Comparison of ENCODE assay signal across 16 mouse cellular contexts in genomic region chr1:24361990-24362635, GRCm38 (mm10).
A peak's percentile ranks its signal among the peaks of the same experiment; 100 is the strongest.
DNase-seq lines count a peak whose midpoint lies in the region; ATAC-seq and TF ChIP-seq lines count a peak whose summit lies in the region.
"Had no signal": no experiment of that assay in that cellular context is flagged by ENCODE, and none has a peak within 500 bp of the region (broad histone marks: within the 10 kb centered on the region; RNA-seq: fewer than 3 reads in every experiment).

No protein-coding gene starts in this region.

- H3K9me3 ChIP-seq in hindbrain, embryonic 15.5 days, result no peaks in the 10 kb centered on the region
- no peaks in the 10 kb centered on the region for H3K9me3 ChIP-seq in hindbrain, embryonic 12.5 days (replicated peaks)
- H3K9me3 ChIP-seq: embryonic facial prominence, embryonic 13.5 days; limb, embryonic 15.5 days; neural tube, embryonic 12.5 days had no signal

- no peaks in the 10 kb centered on the region for H3K36me3 ChIP-seq in hindbrain, embryonic 15.5 days
- H3K36me3 ChIP-seq in hindbrain, embryonic 12.5 days, result no peaks in the 10 kb centered on the region
- no peaks in the 10 kb centered on the region for H3K36me3 ChIP-seq in heart, adult 2 months (ENCODE audit: control insufficient read depth, insufficient read depth, low read length)
- H3K36me3 ChIP-seq: embryonic facial prominence, embryonic 13.5 days; limb, embryonic 15.5 days; neural tube, embryonic 12.5 days had no signal

- H3K4me3 ChIP-seq in hindbrain, embryonic 15.5 days, result no peak overlapping the region
- no peak overlapping the region for H3K4me3 ChIP-seq in hindbrain, embryonic 12.5 days
- H3K4me3 ChIP-seq in heart, adult 2 months, result no peak overlapping the region
- H3K4me3 ChIP-seq: embryonic facial prominence, embryonic 13.5 days; limb, embryonic 15.5 days; neural tube, embryonic 12.5 days had no signal

- H3K4me1 ChIP-seq in hindbrain, embryonic 15.5 days (replicated peaks), result no peaks in the 10 kb centered on the region
- no peaks in the 10 kb centered on the region for H3K4me1 ChIP-seq in hindbrain, embryonic 12.5 days
- H3K4me1 ChIP-seq in heart, adult 2 months (ENCODE audit: control insufficient read depth, insufficient read depth, low read length), result no peaks in the 10 kb centered on the region
- H3K4me1 ChIP-seq: embryonic facial prominence, embryonic 13.5 days; limb, embryonic 15.5 days; neural tube, embryonic 12.5 days had no signal

- H3K4me2 ChIP-seq in hindbrain, embryonic 15.5 days, result no peak overlapping the region
- H3K4me2 ChIP-seq in hindbrain, embryonic 12.5 days (replicated peaks), result no peak overlapping the region
- H3K4me2 ChIP-seq: embryonic facial prominence, embryonic 13.5 days; limb, embryonic 15.5 days; neural tube, embryonic 12.5 days had no signal

- no peak overlapping the region for H3K9ac ChIP-seq in hindbrain, embryonic 15.5 days
- H3K9ac ChIP-seq in hindbrain, embryonic 12.5 days, result no peak overlapping the region
- no peak overlapping the region for H3K9ac ChIP-seq in heart, adult 2 months (ENCODE audit: low read depth, low read length)
- H3K9ac ChIP-seq: embryonic facial prominence, embryonic 13.5 days; limb, embryonic 15.5 days; neural tube, embryonic 12.5 days had no signal

- H3K79me2 ChIP-seq in heart, adult 2 months (replicated peaks; ENCODE audit: control insufficient read depth, insufficient read depth, low read length), result no peaks in the 10 kb centered on the region

- TF ChIP-seq EP300 in heart, adult 2 months (IDR thresholded peaks at IDR 0.05; ENCODE audit: insufficient read depth, low read depth, low read length), result no peak

- ATAC-seq in hindbrain, embryonic 15.5 days (ENCODE audit: low FRiP score, low read depth), result peak; percentile 73
- no peak for ATAC-seq in hindbrain, embryonic 12.5 days (ENCODE audit: low FRiP score)
- ATAC-seq: midbrain, embryonic 16.5 days had no signal

- TF ChIP-seq CTCF in heart, adult 2 months (IDR thresholded peaks at IDR 0.05), result no peak

- no peaks in the 10 kb centered on the region for H3K27me3 ChIP-seq in hindbrain, embryonic 15.5 days
- H3K27me3 ChIP-seq in hindbrain, embryonic 12.5 days, result no peaks in the 10 kb centered on the region
- H3K27me3 ChIP-seq in heart, adult 2 months (ENCODE audit: control insufficient read depth, insufficient read depth, low read length), result no peaks in the 10 kb centered on the region
- H3K27me3 ChIP-seq: embryonic facial prominence, embryonic 13.5 days; limb, embryonic 15.5 days; neural tube, embryonic 12.5 days had no signal

- WGBS in hindbrain, embryonic 15.5 days, result 79% methylated on average over 13 of the region's 13 CpGs
- WGBS in hindbrain, embryonic 12.5 days, result 81% methylated on average over 13 of the region's 13 CpGs
- WGBS in heart, adult 2 months, result 86% methylated on average over 13 of the region's 13 CpGs

- H3K27ac ChIP-seq in hindbrain, embryonic 15.5 days (replicated peaks), result no peak overlapping the region
- H3K27ac ChIP-seq in hindbrain, embryonic 12.5 days, result no peak overlapping the region
- H3K27ac ChIP-seq in heart, adult 2 months, result no peak overlapping the region
- H3K27ac ChIP-seq: embryonic facial prominence, embryonic 13.5 days; limb, embryonic 15.5 days; neural tube, embryonic 12.5 days had no signal

- intact Hi-C loops in left cerebral cortex, postnatal 4 days (cut with DNase I), result loop anchor here (10.0 kb wide), 2 partner anchors 57 to 1143 kb away; no protein-coding TSS in a partner anchor
- intact Hi-C loops in heart, adult 2 months (cut with DNase I), result no loop called here

- TF ChIP-seq POLR2A in heart, adult 2 months (IDR thresholded peaks at IDR 0.05; ENCODE audit: insufficient read depth, low read depth, low read length), result no peak

- peak; percentile 28 for DNase-seq in left cerebral cortex, postnatal 4 days
- no peak for DNase-seq in left cerebral cortex, adult 11 months (ENCODE audit: low spot score)
- peak; percentile 48 for DNase-seq in cerebellum, adult 9-10 months
- DNase-seq in retina, postnatal 1 day, result peak; percentile 66
- DNase-seq in heart, adult 2 months, result no peak
- DNase-seq in urinary bladder, postnatal 14 days (ENCODE audit: low spot score), result no peak
- DNase-seq: adrenal gland, postnatal 14 days; kidney, postnatal 25 days; lung, adult 2 months; right cerebral cortex, postnatal 14 days had no signal

Comparison
In these comparisons a context has a peak if more than half of its experiments do, and no peak if none do; other contexts are left out.
1. DNase-seq: peak in left cerebral cortex, postnatal 4 days (single experiment), cerebellum, adult 9-10 months (single experiment) and retina, postnatal 1 day (single experiment); none in left cerebral cortex, adult 11 months (single experiment), heart, adult 2 months (0 of 2) and urinary bladder, postnatal 14 days (single experiment).